8 mouse cellular contexts compared by ENCODE assay signal in the genomic region with DNA sequence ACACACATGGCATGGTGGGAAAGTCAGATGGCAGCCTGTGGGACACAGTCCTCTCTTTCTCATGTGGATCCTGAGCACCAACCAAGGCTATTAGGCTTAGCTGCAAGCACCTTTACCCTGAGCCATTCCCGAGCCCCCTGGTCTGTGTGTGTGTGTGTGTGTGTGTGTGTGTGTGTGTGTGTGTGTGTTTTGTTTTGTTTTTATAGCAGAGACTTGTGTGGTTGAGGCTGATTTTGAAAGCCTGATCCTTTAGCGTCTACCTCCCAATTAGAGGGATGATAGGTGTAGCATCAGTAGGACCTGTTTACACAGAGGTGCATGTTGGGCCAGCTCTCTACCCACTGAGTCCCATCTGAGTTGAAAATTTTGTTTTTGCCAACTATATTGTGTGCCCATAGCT. TPM values are rescaled to one million over a fixed set of nuclear protein-coding genes. Genes with fewer than 3 reads are reported as not detected.
DNase-seq lines count a peak whose midpoint lies in the region; ATAC-seq and TF ChIP-seq lines count a peak whose summit lies in the region.

No protein-coding gene starts in this region.

- no peaks in the 10 kb centered on the region for H3K27me3 ChIP-seq in heart, embryonic 13.5 days (replicated peaks)
- H3K27me3 ChIP-seq in E14TG2a.4 (ENCODE audit: insufficient read depth, low read length), result 0 out of 2 replicates have a peak, but pooled peaks cover 3% of the 10 kb centered on the region
- no peaks in the 10 kb centered on the region for H3K27me3 ChIP-seq in forebrain, embryonic 14.5 days (replicated peaks; ENCODE audit: control insufficient read depth, insufficient read depth, low read length)
- no peaks in the 10 kb centered on the region for H3K27me3 ChIP-seq in liver, embryonic 16.5 days (ENCODE audit: control insufficient read depth, insufficient read depth, low read depth, low read length)

- H3K36me3 ChIP-seq in heart, embryonic 13.5 days, result 0 out of 2 replicates have a peak, but pooled peaks cover 4% of the 10 kb centered on the region
- H3K36me3 ChIP-seq in E14TG2a.4 (ENCODE audit: insufficient read depth, low read length), result peaks cover 37% of the 10 kb centered on the region
- H3K36me3 ChIP-seq in forebrain, embryonic 14.5 days (ENCODE audit: control insufficient read depth, insufficient read depth, low read length), result no peaks in the 10 kb centered on the region
- no peaks in the 10 kb centered on the region for H3K36me3 ChIP-seq in liver, embryonic 16.5 days (ENCODE audit: control insufficient read depth, insufficient read depth)

- H3K27ac ChIP-seq in heart, embryonic 13.5 days (replicated peaks), result peak overlapping the region; percentile 96
- peak overlapping the region; percentile 95; the same call in 1 of the 2 replicates for H3K27ac ChIP-seq in forebrain, embryonic 14.5 days (ENCODE audit: low read depth, low read length)
- peak overlapping the region; percentile 94 for H3K27ac ChIP-seq in liver, embryonic 16.5 days (ENCODE audit: low read length)

- H3K4me1 ChIP-seq in heart, embryonic 13.5 days, result peaks cover 38% of the 10 kb centered on the region
- H3K4me1 ChIP-seq in E14TG2a.4 (replicated peaks; ENCODE audit: low read depth, low read length), result peaks cover 48% of the 10 kb centered on the region
- peaks cover 13% of the 10 kb centered on the region for H3K4me1 ChIP-seq in forebrain, embryonic 14.5 days (ENCODE audit: control insufficient read depth, insufficient read depth, low read length)
- peaks cover 14% of the 10 kb centered on the region for H3K4me1 ChIP-seq in liver, embryonic 16.5 days (ENCODE audit: control insufficient read depth, low read depth, low read length)

- peak overlapping the region; percentile 96 for H3K9ac ChIP-seq in heart, embryonic 13.5 days
- H3K9ac ChIP-seq in forebrain, embryonic 14.5 days (ENCODE audit: low read length), result peak overlapping the region; percentile 94
- peak overlapping the region; percentile 90 for H3K9ac ChIP-seq in liver, embryonic 16.5 days (ENCODE audit: low read depth, low read length)

- no peak for TF ChIP-seq CTCF in E14TG2a.4 (conservative IDR thresholded peaks at IDR 0.05; ENCODE audit: low read length)

- H3K4me2 ChIP-seq in heart, embryonic 13.5 days, result peak overlapping the region; percentile 87
- H3K4me2 ChIP-seq in forebrain, embryonic 14.5 days (ENCODE audit: low read length), result peak overlapping the region; percentile 92
- peak overlapping the region; percentile 96 for H3K4me2 ChIP-seq in liver, embryonic 16.5 days (ENCODE audit: low read depth, low read length)

- WGBS in heart, embryonic 13.5 days, result 46% methylated on average over 2 of the region's 2 CpGs
- WGBS in forebrain, embryonic 14.5 days, result 47% methylated on average over 2 of the region's 2 CpGs
- WGBS in liver, embryonic 16.5 days (ENCODE audit: insufficient replicate concordance), result 37% methylated on average over 2 of the region's 2 CpGs

- peak overlapping the region; percentile 74 for H3K4me3 ChIP-seq in heart, embryonic 13.5 days
- peak overlapping the region; percentile 89 for H3K4me3 ChIP-seq in E14TG2a.4 (replicated peaks; ENCODE audit: low read length)
- peak overlapping the region; percentile 65 for H3K4me3 ChIP-seq in forebrain, embryonic 14.5 days (ENCODE audit: low read depth, low read length)
- peak overlapping the region; percentile 81 for H3K4me3 ChIP-seq in liver, embryonic 16.5 days (ENCODE audit: low read depth, low read length)

- H3K9me3 ChIP-seq in heart, embryonic 13.5 days, result no peaks in the 10 kb centered on the region
- H3K9me3 ChIP-seq in E14TG2a.4 (ENCODE audit: low read length), result no peaks in the 10 kb centered on the region
- H3K9me3 ChIP-seq in forebrain, embryonic 14.5 days (replicated peaks; ENCODE audit: control insufficient read depth, low read length), result no peaks in the 10 kb centered on the region
- H3K9me3 ChIP-seq in liver, embryonic 16.5 days (replicated peaks; ENCODE audit: control insufficient read depth, low read length), result no peaks in the 10 kb centered on the region

- DNase-seq in heart, adult 8-10 months (ENCODE audit: low spot score), result no peak
- DNase-seq in forebrain, embryonic 14.5 days (ENCODE audit: low spot score), result no peak
- DNase-seq in thymus, postnatal 10 days (ENCODE audit: low spot score in 2 of 2), result no peak
- DNase-seq in c-Kit-positive CD71-positive TER-119-positive erythroid progenitor cells, embryonic 14.5 days (ENCODE audit: low spot score), result no peak
- DNase-seq in adrenal gland, adult 2 months, result no peak

- no peak for ATAC-seq in heart, embryonic 13.5 days (ENCODE audit: extremely low read depth, insufficient number of reproducible peaks, low FRiP score, low TSS enrichment)
- ATAC-seq in forebrain, embryonic 14.5 days, result peak; percentile 24
- ATAC-seq in liver, embryonic 16.5 days (ENCODE audit: low read depth), result no peak

RNA-seq across cellular contexts. Expression of gene Gm10778, which starts 4.7 kb away (rescaled TPM):
- polyA plus RNA-seq in heart, embryonic 13.5 days (2015; fragmentation: Nextera tagmentation; extraction: Ambion mirVana), result 3.1 and 3.4 TPM in 2 replicates
- total RNA-seq in heart, adult 8-10 months (2022), result 1 to 10 TPM; 1.8 to 2.2 (median 2.1) TPM
- 5.1 and 7.1 TPM in 2 replicates for polyA plus RNA-seq in forebrain, embryonic 14.5 days (2014; fragmentation: Nextera tagmentation; extraction: Ambion mirVana)
- 1.1 and 1.3 TPM in 2 replicates for polyA plus RNA-seq in liver, embryonic 16.5 days (2015; fragmentation: Nextera tagmentation; extraction: Ambion mirVana)
- 1 to 10 TPM; 2.1 to 3.1 TPM for total RNA-seq in adrenal gland, adult 2 months (2021)
- polyA plus RNA-seq in adrenal gland, adult 2 months (2012; rRNA removed), result 0.09 and 0.11 TPM in 2 replicates

RNA-seq across cellular contexts. Expression of gene Ankrd24, which starts 15.8 kb away (rescaled TPM):
- polyA plus RNA-seq in heart, embryonic 13.5 days (2015; fragmentation: Nextera tagmentation; extraction: Ambion mirVana), result 10.3 and 10.6 TPM in 2 replicates
- total RNA-seq in heart, adult 8-10 months (2022), result 10 to 100 TPM in 1 of 4 experiments, 1 to 10 TPM in 3; 7.3 to 12.4 (median 8.5) TPM
- polyA plus RNA-seq in forebrain, embryonic 14.5 days (2014; fragmentation: Nextera tagmentation; extraction: Ambion mirVana), result 5.2 and 6.3 TPM in 2 replicates
- 2.1 and 2.4 TPM in 2 replicates for polyA plus RNA-seq in liver, embryonic 16.5 days (2015; fragmentation: Nextera tagmentation; extraction: Ambion mirVana)
- total RNA-seq in adrenal gland, adult 2 months (2021), result 10 to 100 TPM; 20.0 to 23.7 TPM
- polyA plus RNA-seq in adrenal gland, adult 2 months (2012; rRNA removed), result 91.0 and 112 TPM in 2 replicates

RNA-seq across cellular contexts. Expression of gene Sirt6, which starts 16.6 kb away (rescaled TPM):
- 24.6 and 25.6 TPM in 2 replicates for polyA plus RNA-seq in heart, embryonic 13.5 days (2015; fragmentation: Nextera tagmentation; extraction: Ambion mirVana)
- total RNA-seq in heart, adult 8-10 months (2022), result 1 to 10 TPM; 6.8 to 8.4 (median 7.3) TPM
- polyA plus RNA-seq in forebrain, embryonic 14.5 days (2014; fragmentation: Nextera tagmentation; extraction: Ambion mirVana), result 46.0 and 47.4 TPM in 2 replicates
- polyA plus RNA-seq in liver, embryonic 16.5 days (2015; fragmentation: Nextera tagmentation; extraction: Ambion mirVana), result 6.9 and 8.1 TPM in 2 replicates
- 10 to 100 TPM; 16.0 to 18.3 TPM for total RNA-seq in adrenal gland, adult 2 months (2021)
- polyA plus RNA-seq in adrenal gland, adult 2 months (2012; rRNA removed), result 52.3 and 59.9 TPM in 2 replicates

RNA-seq across cellular contexts. Expression of gene BC025920, which starts 38.1 kb away (rescaled TPM):
- 0.44 and 0.64 TPM in 2 replicates for polyA plus RNA-seq in heart, embryonic 13.5 days (2015; fragmentation: Nextera tagmentation; extraction: Ambion mirVana)
- 1 to 10 TPM; 2.3 to 4.4 (median 3.0) TPM for total RNA-seq in heart, adult 8-10 months (2022)
- 0.81 and 1.0 TPM in 2 replicates for polyA plus RNA-seq in forebrain, embryonic 14.5 days (2014; fragmentation: Nextera tagmentation; extraction: Ambion mirVana)
- polyA plus RNA-seq in liver, embryonic 16.5 days (2015; fragmentation: Nextera tagmentation; extraction: Ambion mirVana), result 0.35 and 0.36 TPM in 2 replicates
- 1 to 10 TPM; 1.1 to 2.3 TPM for total RNA-seq in adrenal gland, adult 2 months (2021)
- polyA plus RNA-seq in adrenal gland, adult 2 months (2012; rRNA removed), result 0.26 and 0.59 TPM in 2 replicates

RNA-seq across cellular contexts. Expression of gene Tle6, which starts 43.3 kb away (rescaled TPM):
- 30.1 and 30.4 TPM in 2 replicates for polyA plus RNA-seq in heart, embryonic 13.5 days (2015; fragmentation: Nextera tagmentation; extraction: Ambion mirVana)
- 10 to 100 TPM in 1 of 4 experiments, 1 to 10 TPM in 3; 6.8 to 12.7 (median 9.3) TPM for total RNA-seq in heart, adult 8-10 months (2022)
- 2.4 and 2.5 TPM in 2 replicates for polyA plus RNA-seq in forebrain, embryonic 14.5 days (2014; fragmentation: Nextera tagmentation; extraction: Ambion mirVana)
- polyA plus RNA-seq in liver, embryonic 16.5 days (2015; fragmentation: Nextera tagmentation; extraction: Ambion mirVana), result 3.5 and 4.5 TPM in 2 replicates
- total RNA-seq in adrenal gland, adult 2 months (2021), result 10 to 100 TPM; 24.0 to 59.6 TPM
- 49.5 and 90.8 TPM in 2 replicates for polyA plus RNA-seq in adrenal gland, adult 2 months (2012; rRNA removed)
